Mouse (Mus musculus) embryonic fibroblast, embryonic 13.5 days (primary cell): Measurements from ENCODE around the gene Plcxd1.

ENCODE experiments used
- CTCF ChIP-seq: IDR thresholded peaks from 2 replicates; pipeline ENCODE4 v1.5.1; 2011; ENCODE audit warnings: mild to moderate bottlenecking, control low read depth, low read length, moderate library complexity, borderline replicate concordance; ENCODE audit not compliant: insufficient read depth
- POLR2A ChIP-seq: IDR thresholded peaks from 2 replicates; pipeline ENCODE4 v1.6.1; 2011; ENCODE audit warnings: low read depth, mild to moderate bottlenecking, control low read depth, low read length, moderate library complexity

- TF ChIP-seq CTCF (no peak), POLR2A (no peak)
Observed at GRCm38 (mm10) chr5:110100921-110101631, 1.3 kb downstream of the Plcxd1 start.
